Mouse (Mus musculus) MEL (cell line): ENCODE data around the gene Pla2g5. TPM values are rescaled to one million over a fixed set of nuclear protein-coding genes. Genes with fewer than 3 reads are reported as not detected.

Experiments used
- DNase-seq: peaks from one replicate; pipeline ENCODE4 v3.0.0; 2011; ENCODE audit warnings: low read depth, low spot score
- H3K27ac ChIP-seq: 2 replicates; pipeline ENCODE4 v1.5.1; 2012; ENCODE audit warnings: low read depth, mild to moderate bottlenecking, control low read depth, low read length, moderate library complexity; ENCODE audit not compliant: control insufficient read depth
- H3K27me3 ChIP-seq, 2 experiments: fragments of 150-350 bp in 1 of 2; sonication (generic) in 1 of 2; 2 replicates each; pipeline ENCODE4 v1.6.1; 2012; ENCODE audit warnings: low read length in 2 of 2, mild to moderate bottlenecking in 2 of 2, improper control_type of control experiment in 1 of 2, moderate library complexity in 1 of 2; ENCODE audit not compliant: insufficient read depth in 2 of 2, control insufficient read depth in 1 of 2
- H3K36me3 ChIP-seq, 2 experiments: 2 replicates each; pipeline ENCODE4 v1.6.1; 2012 to 2014; ENCODE audit warnings: low read length in 2 of 2, improper control_type of control experiment in 1 of 2, inconsistent platforms in 1 of 2, mild to moderate bottlenecking in 1 of 2; ENCODE audit not compliant: insufficient read depth in 2 of 2, control insufficient read depth in 1 of 2
- H3K4me1 ChIP-seq, 2 experiments: fragments of 150-350 bp in 1 of 2; sonication (generic) in 1 of 2; 2 replicates each; pipeline ENCODE4 v1.6.1; 2012; ENCODE audit warnings: low read length in 2 of 2, improper control_type of control experiment in 1 of 2, mild to moderate bottlenecking in 1 of 2; ENCODE audit not compliant: insufficient read depth in 2 of 2, control insufficient read depth in 1 of 2
- H3K4me3 ChIP-seq, 2 experiments: fragments of 150-350 bp in 1 of 2; sonication (generic) in 1 of 2; 2 replicates each; pipeline ENCODE4 v1.5.1; 2012; ENCODE audit warnings: low read depth in 2 of 2, low read length in 2 of 2, mild to moderate bottlenecking in 2 of 2, moderate library complexity in 2 of 2, control low read depth in 1 of 2, improper control_type of control experiment in 1 of 2; ENCODE audit not compliant: control insufficient read depth in 1 of 2, insufficient read depth in 1 of 2
- H3K79me2 ChIP-seq: 2 replicates; pipeline ENCODE4 v1.6.1; 2012; ENCODE audit warnings: mild to moderate bottlenecking, low read length, moderate library complexity; ENCODE audit not compliant: control insufficient read depth, poor library complexity, insufficient read depth
- H3K9ac ChIP-seq: 2 replicates; pipeline ENCODE4 v1.6.1; 2012; ENCODE audit warnings: low read depth, mild to moderate bottlenecking, control low read depth, low read length, moderate library complexity; ENCODE audit not compliant: control insufficient read depth, poor library complexity, severe bottlenecking
- H3K9me3 ChIP-seq: fragments of 150-350 bp; sonication (generic); replicated peaks from 2 replicates; pipeline ENCODE4 v1.6.1; 2012; ENCODE audit warnings: mild to moderate bottlenecking, low read length, improper control_type of control experiment, moderate library complexity; ENCODE audit not compliant: insufficient read depth
- BHLHE40 ChIP-seq: IDR thresholded peaks from 2 replicates; pipeline ENCODE4 v1.6.1; 2012; ENCODE audit warnings: low read depth, mild to moderate bottlenecking, inconsistent platforms, low read length, improper control_type of control experiment, borderline replicate concordance
- CHD2 ChIP-seq: IDR thresholded peaks from 2 replicates; pipeline ENCODE4 v1.6.1; 2011; ENCODE audit warnings: low read length, improper control_type of control experiment
- CTCF ChIP-seq, 3 experiments: IDR thresholded peaks in 2 of 3; conservative IDR thresholded peaks in 1 of 3; 2 replicates each; pipeline ENCODE4 v1.5.1; 2011 to 2012; ENCODE audit warnings: low read length in 3 of 3, low read depth in 2 of 3, mild to moderate bottlenecking in 2 of 3, improper control_type of control experiment in 1 of 3, inconsistent platforms in 1 of 3, mixed read lengths in 1 of 3, moderate library complexity in 1 of 3; ENCODE audit not compliant: control insufficient read depth in 1 of 3, insufficient read depth in 1 of 3, poor library complexity in 1 of 3, severe bottlenecking in 1 of 3
- EP300 ChIP-seq, 2 experiments: IDR thresholded peaks; 2 replicates each; pipeline ENCODE4 v1.6.1; 2011; ENCODE audit warnings: improper control_type of control experiment in 2 of 2, low read length in 2 of 2, low read depth in 1 of 2, mild to moderate bottlenecking in 1 of 2
- ETS1 ChIP-seq: IDR thresholded peaks from 2 replicates; pipeline ENCODE4 v1.6.1; 2012; ENCODE audit warnings: low read depth, mild to moderate bottlenecking, inconsistent platforms, low read length, improper control_type of control experiment, moderate library complexity
- GATA1 ChIP-seq: IDR thresholded peaks from 2 replicates; pipeline ENCODE4 v1.6.1; 2011; ENCODE audit warnings: low read depth, low read length, improper control_type of control experiment
- HCFC1 ChIP-seq: IDR thresholded peaks from 2 replicates; pipeline ENCODE4 v1.6.1; 2012; ENCODE audit warnings: low read depth, mild to moderate bottlenecking, inconsistent platforms, low read length, improper control_type of control experiment, moderate library complexity
- KAT2A ChIP-seq: conservative IDR thresholded peaks from 2 replicates; pipeline ENCODE4 v1.6.1; 2012; ENCODE audit warnings: low read depth, low read length, improper control_type of control experiment, inconsistent platforms
- MXI1 ChIP-seq: IDR thresholded peaks from 2 replicates; pipeline ENCODE4 v1.6.1; 2011; ENCODE audit warnings: mild to moderate bottlenecking, low read depth, low read length, improper control_type of control experiment
- NRF1 ChIP-seq: IDR thresholded peaks from 2 replicates; pipeline ENCODE4 v1.6.1; 2014; ENCODE audit warnings: low read depth, mild to moderate bottlenecking, inconsistent platforms, low read length, improper control_type of control experiment, moderate library complexity; ENCODE audit not compliant: poor library complexity, insufficient read depth, severe bottlenecking
- POLR2A ChIP-seq, 2 experiments: IDR thresholded peaks; 2 replicates each; pipeline ENCODE4 v1.6.1; 2011 to 2012; ENCODE audit warnings: low read length in 2 of 2, mild to moderate bottlenecking in 2 of 2, control low read depth in 1 of 2, improper control_type of control experiment in 1 of 2, low read depth in 1 of 2, moderate library complexity in 1 of 2; ENCODE audit not compliant: control insufficient read depth in 1 of 2, insufficient read depth in 1 of 2, poor library complexity in 1 of 2
- POLR2AphosphoS2 ChIP-seq: IDR thresholded peaks from 2 replicates; pipeline ENCODE4 v1.6.1; 2011; ENCODE audit warnings: low read length, improper control_type of control experiment
- RCOR1 ChIP-seq: IDR thresholded peaks from 2 replicates; pipeline ENCODE4 v1.6.1; 2012; ENCODE audit warnings: low read depth, mild to moderate bottlenecking, inconsistent platforms, low read length, improper control_type of control experiment
- TCF12 ChIP-seq: IDR thresholded peaks from 2 replicates; pipeline ENCODE4 v1.6.1; 2014; ENCODE audit warnings: low read depth, mild to moderate bottlenecking, inconsistent platforms, low read length, improper control_type of control experiment, moderate library complexity
- UBTF ChIP-seq: IDR thresholded peaks from 2 replicates; pipeline ENCODE4 v1.6.1; 2012; ENCODE audit warnings: low read depth, mild to moderate bottlenecking, inconsistent platforms, low read length, improper control_type of control experiment, moderate library complexity, borderline replicate concordance; ENCODE audit not compliant: insufficient read depth
- USF1 ChIP-seq: IDR thresholded peaks from 2 replicates; pipeline ENCODE4 v1.6.1; 2014; ENCODE audit warnings: low read depth, mild to moderate bottlenecking, inconsistent platforms, low read length, improper control_type of control experiment, moderate library complexity
- ZC3H11A ChIP-seq: IDR thresholded peaks from 2 replicates; pipeline ENCODE4 v1.6.1; 2012; ENCODE audit warnings: low read depth, mild to moderate bottlenecking, inconsistent platforms, low read length, improper control_type of control experiment
- ZNF384 ChIP-seq: IDR thresholded peaks from 2 replicates; pipeline ENCODE4 v1.6.1; 2012; ENCODE audit warnings: low read depth, mild to moderate bottlenecking, inconsistent platforms, low read length, improper control_type of control experiment
- polyA plus RNA-seq, 2 experiments: library from polyadenylated mRNA; stranded (reverse) in 1 of 2; unstranded in 1 of 2; fragments of >175 nt in 1 of 2; fragments of >200 nt in 1 of 2; gene quantifications; 2 replicates each; pipeline versions ENCODE4 v1.2.1 to v1.2.4; 2012; ENCODE audit warnings: low replicate concordance in 2 of 2, low read depth in 1 of 2; ENCODE audit not compliant: insufficient read length in 2 of 2, insufficient read depth in 1 of 2, missing spikeins in 1 of 2
- total RNA-seq: library from RNA; depleted of rRNA; stranded (reverse); fragments of 300-350 nt; gene quantifications from 2 replicates; pipeline ENCODE4 v1.2.3, GENCODE M21; 2012

Pla2g5 gene
- total and polyA plus RNA-seq, 3 experiments, result not detected

DNA sequence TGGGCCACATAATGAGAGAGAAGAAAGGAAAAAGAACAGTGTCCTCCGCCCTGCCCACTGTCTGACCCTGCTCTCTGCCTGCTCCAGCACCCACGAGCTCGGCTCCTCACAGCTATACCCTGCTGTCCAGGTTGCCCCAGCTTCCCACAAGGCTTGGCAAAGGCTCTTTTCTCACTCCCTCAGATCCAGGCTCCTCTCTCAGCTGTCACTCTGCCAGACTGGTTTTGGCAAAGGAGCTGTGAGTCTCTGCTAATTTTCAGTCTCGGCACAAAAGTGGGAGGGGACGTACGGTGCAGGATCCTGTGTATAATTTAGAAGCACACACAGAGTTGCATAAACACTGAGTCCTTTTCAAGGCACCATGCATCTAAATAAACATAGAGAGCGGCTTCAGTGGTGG is 21.9 kb downstream of the Pla2g5 start:
- H3K9ac ChIP-seq, result no peak overlapping the region
- no peak for DNase-seq
- H3K27ac ChIP-seq, result no peak overlapping the region
- no peaks in the 10 kb centered on the region for H3K36me3 ChIP-seq
- no peak overlapping the region for H3K4me3 ChIP-seq
- no peaks in the 10 kb centered on the region for H3K79me2 ChIP-seq
- H3K4me1 ChIP-seq, result no peaks in the 10 kb centered on the region
- no peaks in the 10 kb centered on the region for H3K9me3 ChIP-seq
- no peaks in the 10 kb centered on the region for H3K27me3 ChIP-seq
- TF ChIP-seq POLR2AphosphoS2 (no peak), RCOR1 (no peak), HCFC1 (no peak), TCF12 (no peak), NRF1 (no peak), ZNF384 (no peak), USF1 (no peak)
- TF ChIP-seq, all 39 proteins: peak for 0

DNA sequence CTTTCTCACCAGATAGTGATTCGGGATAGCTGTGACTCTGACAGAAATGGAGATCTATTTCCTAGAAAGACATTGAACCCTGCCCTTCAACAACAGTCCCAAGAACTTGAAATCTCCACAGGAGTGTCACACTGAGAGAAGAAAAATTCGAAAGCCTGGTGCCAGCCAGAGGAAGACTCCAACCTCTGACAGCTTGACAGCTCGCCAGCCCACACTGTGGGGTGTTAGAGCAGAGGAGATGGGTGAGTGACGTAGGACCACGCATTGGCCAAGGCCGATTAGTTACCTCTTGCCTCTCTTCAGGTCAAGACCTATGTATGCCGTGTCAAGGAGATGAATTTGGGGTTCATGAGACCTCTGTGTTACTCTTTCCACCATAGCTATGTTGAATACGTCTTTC is 22.6 kb downstream of the Pla2g5 start:
- H3K9me3 ChIP-seq, result no peaks in the 10 kb centered on the region
- no peaks in the 10 kb centered on the region for H3K36me3 ChIP-seq
- TF ChIP-seq KAT2A, result no peak
- TF ChIP-seq BHLHE40, result no peak
- no peak for TF ChIP-seq GATA1
- no peak for TF ChIP-seq POLR2A (IDR thresholded peaks at IDR 0.05; ENCODE audit: control insufficient read depth in 1 of 2, insufficient read depth in 1 of 2, low read depth in 1 of 2, low read length in 2 of 2, poor library complexity in 1 of 2)
- TF ChIP-seq CTCF (IDR thresholded peaks at IDR 0.05 in 2 of 3, conservative IDR thresholded peaks at IDR 0.05 in 1 of 3; ENCODE audit: control insufficient read depth in 1 of 3, insufficient read depth in 1 of 3, low read depth in 2 of 3, low read length in 3 of 3, poor library complexity in 1 of 3, severe bottlenecking in 1 of 3), result no peak
- TF ChIP-seq UBTF, result no peak
- TF ChIP-seq ETS1, result no peak
- TF ChIP-seq ZC3H11A, result no peak
- no peak for TF ChIP-seq EP300 (IDR thresholded peaks at IDR 0.05; ENCODE audit: low read depth in 1 of 2, low read length in 2 of 2)
- TF ChIP-seq MXI1, result no peak
- TF ChIP-seq CHD2, result no peak

More for the DNA sequence above, 22.6 kb downstream of the Pla2g5 start:
- no peaks in the 10 kb centered on the region for H3K4me1 ChIP-seq
- no peak overlapping the region for H3K4me3 ChIP-seq
- no peaks in the 10 kb centered on the region for H3K27me3 ChIP-seq
- H3K27ac ChIP-seq, result no peak overlapping the region
- DNase-seq, result no peak
- no peaks in the 10 kb centered on the region for H3K79me2 ChIP-seq
- no peak overlapping the region for H3K9ac ChIP-seq
